Mouse (Mus musculus): ENCODE results near the gene Nub1. TPM values are rescaled to one million over a fixed set of nuclear protein-coding genes. Genes with fewer than 3 reads are reported as not detected.

Gene Nub1
- total and polyA plus RNA-seq, 2 experiments from 2014 or later = 33.8 to 42.5 TPM

DNA sequence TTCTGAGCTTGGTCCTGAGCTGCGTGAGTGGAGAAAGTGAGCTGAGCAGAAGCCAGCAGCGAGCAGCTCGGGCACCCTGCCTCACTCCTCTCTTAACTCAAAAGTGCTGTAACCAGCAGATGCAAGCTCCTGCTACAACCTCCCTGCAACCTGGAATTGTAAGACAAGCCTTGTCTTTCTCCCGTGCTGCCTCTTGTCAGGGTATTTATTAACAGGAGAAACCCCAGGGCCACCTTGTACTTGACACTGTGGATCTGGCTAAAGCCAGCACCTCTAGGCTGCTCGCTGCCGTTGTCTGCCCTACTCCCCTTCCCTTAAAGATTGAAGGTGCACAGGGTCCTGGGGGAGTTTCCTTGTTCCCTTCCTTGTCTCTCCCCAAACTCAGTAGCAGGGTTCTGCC lies 28.7 kb downstream of the Nub1 start:
- Histone ChIP-seq H3K36me3 (ENCODE audit: insufficient read depth, low read length) (peaks cover 8% of the 10 kb centered on the region; the same call in 1 of the 2 replicates), H3K4me1 (ENCODE audit: insufficient read depth, low read length) (peaks cover 10% of the 10 kb centered on the region; the same call in 1 of the 2 replicates), H3K9me3 (ENCODE audit: low read length) (no peaks in the 10 kb centered on the region), H3K27ac (peak overlapping the region; percentile 36; the same call in 1 of the 2 replicates), H3K27me3 (ENCODE audit: insufficient read depth, low read length) (no peaks in the 10 kb centered on the region), H3K4me3 (ENCODE audit: low read length) (no peak overlapping the region), H3K4me2 (ENCODE audit: low read depth, low read length) (no peak overlapping the region), H3K9ac (replicated peaks; ENCODE audit: low read length) (no peak overlapping the region)
- DNase-seq (ENCODE audit: low spot score) = no peak
- 69% methylated on average over 6 of the region's 6 CpGs for WGBS
- no peak for ATAC-seq
- no peak for TF ChIP-seq CTCF (IDR thresholded peaks at IDR 0.05; ENCODE audit: low read depth)

DNA sequence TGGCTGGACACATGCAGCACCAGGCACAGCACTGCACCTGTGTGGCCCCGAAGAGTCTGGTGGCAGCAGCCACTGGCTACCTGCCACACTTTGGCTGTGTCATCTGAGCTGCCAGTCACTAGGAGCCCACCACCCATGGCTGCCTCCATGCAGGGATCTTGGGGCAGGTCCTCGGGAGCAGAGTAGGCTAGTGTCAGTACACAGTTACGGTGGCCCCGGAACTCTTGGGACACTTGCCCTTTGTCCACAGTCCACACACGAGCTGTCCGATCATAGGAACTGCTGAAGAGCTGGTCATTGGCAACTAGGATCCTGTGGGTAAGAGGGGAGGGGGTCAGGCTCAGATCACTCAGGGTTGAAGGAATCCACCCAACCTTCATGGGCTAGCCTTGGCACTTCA lies 32.7 kb downstream of the Nub1 start:
- ATAC-seq = no peak
- Histone ChIP-seq H3K9me3 (ENCODE audit: low read length) (no peaks in the 10 kb centered on the region), H3K9ac (replicated peaks; ENCODE audit: low read length) (no peak overlapping the region), H3K4me1 (ENCODE audit: insufficient read depth, low read length) (peaks cover 10% of the 10 kb centered on the region; the same call in 1 of the 2 replicates), H3K4me2 (ENCODE audit: low read depth, low read length) (no peak overlapping the region), H3K27me3 (ENCODE audit: insufficient read depth, low read length) (no peaks in the 10 kb centered on the region), H3K36me3 (ENCODE audit: insufficient read depth, low read length) (no peaks in the 10 kb centered on the region), H3K4me3 (ENCODE audit: low read length) (no peak overlapping the region), H3K27ac (no peak overlapping the region)
- DNase-seq (ENCODE audit: low spot score) = no peak
- TF ChIP-seq CTCF (IDR thresholded peaks at IDR 0.05; ENCODE audit: low read depth) = no peak
- 95% methylated on average over 6 of the region's 6 CpGs for WGBS

GRCm38 (mm10) chr5:24719852-24720251 lies 34.5 kb downstream of the Nub1 start:
- ATAC-seq (no peak), DNase-seq (ENCODE audit: low spot score) (no peak)
- no peak overlapping the region for H3K9ac ChIP-seq (replicated peaks; ENCODE audit: low read length)
- H3K4me3 ChIP-seq (ENCODE audit: low read length) = no peak overlapping the region
- 90% methylated on average over 3 of the region's 3 CpGs for WGBS
- no peak for TF ChIP-seq CTCF (IDR thresholded peaks at IDR 0.05; ENCODE audit: low read depth)
- no peaks in the 10 kb centered on the region for H3K9me3 ChIP-seq (ENCODE audit: low read length)
- no peak overlapping the region for H3K4me2 ChIP-seq (ENCODE audit: low read depth, low read length)
- H3K4me1 ChIP-seq (ENCODE audit: insufficient read depth, low read length) = no peaks in the 10 kb centered on the region
- H3K27ac ChIP-seq = no peak overlapping the region
- H3K27me3 ChIP-seq (ENCODE audit: insufficient read depth, low read length) = no peaks in the 10 kb centered on the region
- H3K36me3 ChIP-seq (ENCODE audit: insufficient read depth, low read length) = no peaks in the 10 kb centered on the region

GRCm38 (mm10) chr5:24723527-24724269 lies 38.4 kb downstream of the Nub1 start:
- no peak for TF ChIP-seq CTCF (IDR thresholded peaks at IDR 0.05; ENCODE audit: low read depth)
- Histone ChIP-seq H3K9ac (replicated peaks; ENCODE audit: low read length) (no peak overlapping the region), H3K9me3 (ENCODE audit: low read length) (no peaks in the 10 kb centered on the region), H3K27me3 (ENCODE audit: insufficient read depth, low read length) (no peaks in the 10 kb centered on the region), H3K27ac (peak overlapping the region; percentile 42; the same call in 1 of the 2 replicates), H3K36me3 (ENCODE audit: insufficient read depth, low read length) (no peaks in the 10 kb centered on the region), H3K4me3 (ENCODE audit: low read length) (no peak overlapping the region), H3K4me2 (ENCODE audit: low read depth, low read length) (no peak overlapping the region), H3K4me1 (ENCODE audit: insufficient read depth, low read length) (no peaks in the 10 kb centered on the region)
- ATAC-seq (no peak), DNase-seq (ENCODE audit: low spot score) (no peak)
- 63% methylated on average over 11 of the region's 11 CpGs for WGBS

GRCm38 (mm10) chr5:24724270-24724634 lies 38.9 kb downstream of the Nub1 start:
- Histone ChIP-seq H3K9ac (replicated peaks; ENCODE audit: low read length) (no peak overlapping the region), H3K4me2 (ENCODE audit: low read depth, low read length) (no peak overlapping the region)
- TF ChIP-seq CTCF (IDR thresholded peaks at IDR 0.05; ENCODE audit: low read depth) = no peak

GRCm38 (mm10) chr5:24724805-24725204 lies 39.5 kb downstream of the Nub1 start:
- no peaks in the 10 kb centered on the region for H3K36me3 ChIP-seq (ENCODE audit: insufficient read depth, low read length)
- no peaks in the 10 kb centered on the region for H3K9me3 ChIP-seq (ENCODE audit: low read length)
- no peaks in the 10 kb centered on the region for H3K4me1 ChIP-seq (ENCODE audit: insufficient read depth, low read length)
- WGBS = 56% methylated on average over 5 of the region's 5 CpGs
- H3K27ac ChIP-seq = peak overlapping the region; percentile 42; the same call in 1 of the 2 replicates
- H3K9ac ChIP-seq (replicated peaks; ENCODE audit: low read length) = no peak overlapping the region
- TF ChIP-seq CTCF (IDR thresholded peaks at IDR 0.05; ENCODE audit: low read depth) = no peak
- H3K4me3 ChIP-seq (ENCODE audit: low read length) = no peak overlapping the region
- peaks cover 7% of the 10 kb centered on the region; the same call in 1 of the 2 replicates for H3K27me3 ChIP-seq (ENCODE audit: insufficient read depth, low read length)
- no peak; the same call in 1 of the 2 replicates for ATAC-seq
- H3K4me2 ChIP-seq (ENCODE audit: low read depth, low read length) = no peak overlapping the region
- no peak for DNase-seq (ENCODE audit: low spot score)

More at GRCm38 (mm10) chr5:24724270-24724634, 38.9 kb downstream of the Nub1 start:
- no peak for DNase-seq (ENCODE audit: low spot score)
- H3K4me1 ChIP-seq (ENCODE audit: insufficient read depth, low read length) = no peaks in the 10 kb centered on the region
- no peak for ATAC-seq
- no peaks in the 10 kb centered on the region for H3K9me3 ChIP-seq (ENCODE audit: low read length)
- no peaks in the 10 kb centered on the region for H3K36me3 ChIP-seq (ENCODE audit: insufficient read depth, low read length)
- H3K4me3 ChIP-seq (ENCODE audit: low read length) = no peak overlapping the region
- peaks cover 2% of the 10 kb centered on the region; the same call in 1 of the 2 replicates for H3K27me3 ChIP-seq (ENCODE audit: insufficient read depth, low read length)
- WGBS = 62% methylated on average over 5 of the region's 5 CpGs
- peak overlapping the region; percentile 42; the same call in 1 of the 2 replicates for H3K27ac ChIP-seq

GRCm38 (mm10) chr5:24725897-24726296 lies 40.6 kb downstream of the Nub1 start:
- Histone ChIP-seq H3K4me2 (ENCODE audit: low read depth, low read length) (no peak overlapping the region), H3K9me3 (ENCODE audit: low read length) (no peaks in the 10 kb centered on the region), H3K27me3 (ENCODE audit: insufficient read depth, low read length) (peaks cover 9% of the 10 kb centered on the region; the same call in 1 of the 2 replicates), H3K9ac (replicated peaks; ENCODE audit: low read length) (no peak overlapping the region), H3K4me3 (ENCODE audit: low read length) (no peak overlapping the region), H3K4me1 (ENCODE audit: insufficient read depth, low read length) (peaks cover 8% of the 10 kb centered on the region; the same call in 1 of the 2 replicates), H3K36me3 (ENCODE audit: insufficient read depth, low read length) (no peaks in the 10 kb centered on the region), H3K27ac (no peak overlapping the region; the same call in 1 of the 2 replicates)
- WGBS = 64% methylated on average over 6 of the region's 6 CpGs
- ATAC-seq = no peak
- DNase-seq (ENCODE audit: low spot score) = no peak
- no peak for TF ChIP-seq CTCF (IDR thresholded peaks at IDR 0.05; ENCODE audit: low read depth)
